Mouse (Mus musculus) liver, embryonic 13.5 days (tissue): ENCODE measurements around the gene Cdc42ep4. TPM values are rescaled to one million over a fixed set of nuclear protein-coding genes. Genes with fewer than 3 reads are reported as not detected.

Experiments
- ATAC-seq: fragments of 200-750 bp; cut with Nextera tagmentation; 2 replicates; pipeline ENCODE4 v1.8.0; 2017; ENCODE audit warnings: low read depth, mild to moderate bottlenecking, moderate number of reproducible peaks, moderate library complexity
- DNase-seq: peaks from one replicate; pipeline ENCODE4 v3.0.0; 2022
- H3K27ac ChIP-seq: fragments of 300-500 bp; sonication (generic); 2 replicates; pipeline ENCODE4 v1.5.1; 2015; ENCODE audit warnings: moderate library complexity, mild to moderate bottlenecking, inconsistent platforms
- H3K27me3 ChIP-seq: fragments of 300-500 bp; sonication (generic); 2 replicates; pipeline ENCODE4 v1.6.1; 2015; ENCODE audit warnings: mild to moderate bottlenecking, inconsistent platforms
- H3K36me3 ChIP-seq: fragments of 300-500 bp; sonication (generic); 2 replicates; pipeline ENCODE4 v1.6.1; 2015; ENCODE audit warnings: mild to moderate bottlenecking, inconsistent platforms
- H3K4me1 ChIP-seq: fragments of 300-500 bp; sonication (generic); replicated peaks from 2 replicates; pipeline ENCODE4 v1.6.1; 2015; ENCODE audit warnings: inconsistent platforms
- H3K4me2 ChIP-seq: fragments of 300-500 bp; sonication (generic); 2 replicates; pipeline ENCODE4 v1.6.1; 2015; ENCODE audit warnings: inconsistent platforms, mild to moderate bottlenecking, moderate library complexity
- H3K4me3 ChIP-seq: fragments of 300-500 bp; sonication (generic); replicated peaks from 2 replicates; pipeline ENCODE4 v1.5.1; 2015; ENCODE audit warnings: mild to moderate bottlenecking, inconsistent platforms
- H3K9ac ChIP-seq: fragments of 300-500 bp; sonication (generic); 2 replicates; pipeline ENCODE4 v1.6.1; 2015; ENCODE audit warnings: mild to moderate bottlenecking, inconsistent platforms
- H3K9me3 ChIP-seq: fragments of 300-500 bp; sonication (generic); replicated peaks from 2 replicates; pipeline ENCODE4 v1.6.1; 2016; ENCODE audit warnings: inconsistent platforms
- WGBS: fragments of 180-500 bp; shearing (Covaris S2); methylation state at CpG from one replicate; pipeline ENCODE4 v1.1.7; 2015; ENCODE audit not compliant: insufficient replicate concordance; 5-methylcytosine and 5-hydroxymethylcytosine counted together
- polyA plus RNA-seq: library from polyadenylated mRNA; unstranded; fragments of >200 nt; fragmentation: Nextera tagmentation; extraction: Ambion mirVana; gene quantifications from 2 replicates; pipeline ENCODE4 v1.2.1, GENCODE M21; 2015

The Cdc42ep4 gene
- polyA plus RNA-seq, 1 experiment from 2014 or later = 17.3 TPM

GRCm38 (mm10) chr11:113677378-113677777 lies 74.3 kb downstream of the Cdc42ep4 start:
- no peaks in the 10 kb centered on the region for H3K9me3 ChIP-seq
- 98% methylated on average over 2 of the region's 2 CpGs for WGBS
- no peaks in the 10 kb centered on the region for H3K27me3 ChIP-seq
- H3K4me2 ChIP-seq = no peak overlapping the region
- H3K4me3 ChIP-seq = no peak overlapping the region
- H3K27ac ChIP-seq = no peak overlapping the region
- peaks cover 58% of the 10 kb centered on the region for H3K4me1 ChIP-seq
- peaks cover 69% of the 10 kb centered on the region for H3K36me3 ChIP-seq
- DNase-seq = no peak
- H3K9ac ChIP-seq = no peak overlapping the region
- ATAC-seq = no peak

Other genes with a start within 250 kb of the Cdc42ep4 start
- gene Sstr2, start 132.5 kb downstream of the Cdc42ep4 start, polyA plus RNA-seq = 2.7 and 2.9 TPM in 2 replicates
- gene Cog1, start 102.7 kb downstream of the Cdc42ep4 start, polyA plus RNA-seq = 12.3 and 14.3 TPM in 2 replicates
- gene Slc39a11, start 101.8 kb downstream of the Cdc42ep4 start, polyA plus RNA-seq = 15.0 and 16.3 TPM in 2 replicates
- gene Fam104a, start 67.7 kb downstream of the Cdc42ep4 start, polyA plus RNA-seq = 45.1 and 46.3 TPM in 2 replicates
- 9.5 and 11.0 TPM in 2 replicates for gene D11Wsu47e, start 67.5 kb downstream of the Cdc42ep4 start, polyA plus RNA-seq
- gene Cpsf4l, start 41.9 kb downstream of the Cdc42ep4 start, polyA plus RNA-seq = not detected in 2 replicates